Mouse (Mus musculus) spleen, adult 18-20 months (tissue): ENCODE results near the gene Mfsd6l.

ENCODE experiments used
- DNase-seq, 2 experiments: peaks; one replicate each; pipeline ENCODE4 v3.0.0; 2022; ENCODE audit warnings: mixed read lengths in 2 of 2

Mfsd6l gene

GRCm38 (mm10) chr11:68553981-68554471, 2.0 kb upstream of the Mfsd6l start:
- peak in 1 of 2 experiments; percentile 52 for DNase-seq

GRCm38 (mm10) chr11:68559546-68559945, 3.6 kb downstream of the Mfsd6l start:
- DNase-seq, result no peak

- no peak for DNase-seq
These were observed 6.3 kb downstream of the Mfsd6l start for GRCm38 (mm10) chr11:68561957-68562950.

GRCm38 (mm10) chr11:68564356-68565031, 8.5 kb downstream of the Mfsd6l start:
- DNase-seq, result no peak

GRCm38 (mm10) chr11:68565032-68565429, 9.0 kb downstream of the Mfsd6l start:
- no peak for DNase-seq

- DNase-seq, result peak in 1 of 2 experiments; percentile 50
These were observed 10.6 kb downstream of the Mfsd6l start for GRCm38 (mm10) chr11:68566447-68567059.

- no peak for DNase-seq
These were observed 14.9 kb downstream of the Mfsd6l start for GRCm38 (mm10) chr11:68570861-68571260.

GRCm38 (mm10) chr11:68577076-68577475, 21.1 kb downstream of the Mfsd6l start:
- no peak for DNase-seq

- no peak for DNase-seq
These were observed 23.5 kb downstream of the Mfsd6l start for GRCm38 (mm10) chr11:68579462-68579881.

- no peak for DNase-seq
These were observed 24.6 kb downstream of the Mfsd6l start for GRCm38 (mm10) chr11:68580566-68580965.

GRCm38 (mm10) chr11:68583225-68583624, 27.2 kb downstream of the Mfsd6l start:
- no peak for DNase-seq

- DNase-seq, result no peak
These were observed 28.0 kb downstream of the Mfsd6l start for GRCm38 (mm10) chr11:68583906-68584480.

- no peak for DNase-seq
These were observed 29.9 kb downstream of the Mfsd6l start for GRCm38 (mm10) chr11:68585890-68586289.

GRCm38 (mm10) chr11:68586721-68587120, 30.7 kb downstream of the Mfsd6l start, which contains the start of gene Ccdc42:
Gene Ccdc42 (plus strand): TSS chr11:68587021.
- DNase-seq, result no peak

GRCm38 (mm10) chr11:68589055-68589809, 33.2 kb downstream of the Mfsd6l start:
- DNase-seq, result peak; percentile 31 to 78

GRCm38 (mm10) chr11:68591708-68592107, 35.7 kb downstream of the Mfsd6l start:
- no peak for DNase-seq

- DNase-seq, result no peak
These were observed 37.3 kb downstream of the Mfsd6l start for GRCm38 (mm10) chr11:68593247-68593646.

GRCm38 (mm10) chr11:68597912-68598311, 41.9 kb downstream of the Mfsd6l start:
- DNase-seq, result no peak

- no peak for DNase-seq
These were observed 44.6 kb downstream of the Mfsd6l start for GRCm38 (mm10) chr11:68600551-68601021.

- DNase-seq, result no peak
These were observed 45.6 kb downstream of the Mfsd6l start for GRCm38 (mm10) chr11:68601486-68601991.

- DNase-seq, result no peak
These were observed 46.4 kb downstream of the Mfsd6l start for GRCm38 (mm10) chr11:68602200-68602931.
